Mouse (Mus musculus) hindbrain, embryonic 15.5 days (tissue): ENCODE results near the gene Sdhaf3. TPM values are rescaled to one million over a fixed set of nuclear protein-coding genes. Genes with fewer than 3 reads are reported as not detected.

Experiments used
- ATAC-seq: fragments of 200-750 bp; cut with Nextera tagmentation; 2 replicates; pipeline ENCODE4 v1.8.0; 2017; ENCODE audit warnings: low read depth, moderate number of reproducible peaks, moderate TSS enrichment; ENCODE audit not compliant: low FRiP score
- H3K27ac ChIP-seq: fragments of 300-500 bp; sonication (generic); replicated peaks from 2 replicates; pipeline ENCODE4 v1.5.1; 2015; ENCODE audit warnings: mild to moderate bottlenecking, inconsistent platforms
- H3K27me3 ChIP-seq: fragments of 300-500 bp; sonication (generic); 2 replicates; pipeline ENCODE4 v1.6.1; 2015; ENCODE audit warnings: control low read depth, inconsistent platforms
- H3K36me3 ChIP-seq: fragments of 300-500 bp; sonication (generic); 2 replicates; pipeline ENCODE4 v1.6.1; 2015; ENCODE audit warnings: control low read depth, inconsistent platforms
- H3K4me1 ChIP-seq: fragments of 300-500 bp; sonication (generic); replicated peaks from 2 replicates; pipeline ENCODE4 v1.6.1; 2015; ENCODE audit warnings: control low read depth, inconsistent platforms
- H3K4me2 ChIP-seq: fragments of 300-500 bp; sonication (generic); 2 replicates; pipeline ENCODE4 v1.6.1; 2015; ENCODE audit warnings: moderate library complexity, mild to moderate bottlenecking, inconsistent platforms
- H3K4me3 ChIP-seq: fragments of 300-500 bp; sonication (generic); 2 replicates; pipeline ENCODE4 v1.5.1; 2015; ENCODE audit warnings: mild to moderate bottlenecking, inconsistent platforms
- H3K9ac ChIP-seq: fragments of 300-500 bp; sonication (generic); 2 replicates; pipeline ENCODE4 v1.6.1; 2015; ENCODE audit warnings: inconsistent platforms
- H3K9me3 ChIP-seq: fragments of 300-500 bp; sonication (generic); 2 replicates; pipeline ENCODE4 v1.6.1; 2016; ENCODE audit warnings: control low read depth, inconsistent platforms
- WGBS: fragments of 180-500 bp; shearing (Covaris S2); methylation state at CpG from one replicate; pipeline ENCODE4 v1.1.7; 2015; 5-methylcytosine and 5-hydroxymethylcytosine counted together
- polyA plus RNA-seq: library from polyadenylated mRNA; unstranded; fragments of >200 nt; fragmentation: Nextera tagmentation; extraction: Ambion mirVana; gene quantifications from 2 replicates; pipeline ENCODE4 v1.2.1, GENCODE M21; 2015

Gene Sdhaf3
- 6.7 and 6.8 TPM in 2 replicates for polyA plus RNA-seq

GRCm38 (mm10) chr6:6955764-6956561 lies at the start of gene Sdhaf3:
Gene Sdhaf3 (plus strand): TSS chr6:6956004.
- Histone ChIP-seq H3K36me3 (no peaks in the 10 kb centered on the region), H3K27me3 (peaks cover 4% of the 10 kb centered on the region; the same call in 1 of the 2 replicates), H3K9ac (peak within 1 kb of the TSS; percentile 71), H3K4me3 (peak within 1 kb of the TSS; percentile 74), H3K4me2 (peak within 1 kb of the TSS; percentile 64), H3K27ac (peak within 1 kb of the TSS; percentile 79), H3K9me3 (no peaks in the 10 kb centered on the region), H3K4me1 (peaks cover 11% of the 10 kb centered on the region)
- under 1% methylated on average over 50 of the region's 52 CpGs for WGBS
- peak; percentile 99 for ATAC-seq

- Histone ChIP-seq H3K27ac (no peak overlapping the region), H3K9ac (no peak overlapping the region), H3K36me3 (no peaks in the 10 kb centered on the region), H3K4me2 (no peak overlapping the region), H3K9me3 (no peaks in the 10 kb centered on the region), H3K27me3 (no peaks in the 10 kb centered on the region), H3K4me1 (no peaks in the 10 kb centered on the region), H3K4me3 (no peak overlapping the region)
- no peak for ATAC-seq
- 74% methylated on average over 8 of the region's 8 CpGs for WGBS
Measured at GRCm38 (mm10) chr6:6909586-6909985, 46.2 kb upstream of the Sdhaf3 start.

- ATAC-seq = no peak
- Histone ChIP-seq H3K4me3 (no peak overlapping the region), H3K27ac (no peak overlapping the region), H3K9ac (no peak overlapping the region), H3K4me1 (no peaks in the 10 kb centered on the region), H3K27me3 (no peaks in the 10 kb centered on the region), H3K4me2 (no peak overlapping the region), H3K9me3 (no peaks in the 10 kb centered on the region), H3K36me3 (no peaks in the 10 kb centered on the region)
- WGBS = 91% methylated on average over 1 of the region's 1 CpGs
Measured at GRCm38 (mm10) chr6:6914304-6914703, 41.5 kb upstream of the Sdhaf3 start.

- H3K27me3 ChIP-seq = no peaks in the 10 kb centered on the region
- no peak overlapping the region for H3K4me2 ChIP-seq
- no peaks in the 10 kb centered on the region for H3K36me3 ChIP-seq
- no peak overlapping the region for H3K27ac ChIP-seq
- 42% methylated on average over 5 of the region's 5 CpGs for WGBS
- H3K4me1 ChIP-seq = no peaks in the 10 kb centered on the region
- no peak overlapping the region for H3K4me3 ChIP-seq
- H3K9ac ChIP-seq = no peak overlapping the region
- ATAC-seq = peak; percentile 74; the same call in 1 of the 2 replicates
- H3K9me3 ChIP-seq = no peaks in the 10 kb centered on the region
Measured at GRCm38 (mm10) chr6:6914849-6915525, 40.8 kb upstream of the Sdhaf3 start.

- no peak overlapping the region for H3K27ac ChIP-seq
- no peaks in the 10 kb centered on the region for H3K27me3 ChIP-seq
- WGBS = 58% methylated on average over 9 of the region's 9 CpGs
- no peaks in the 10 kb centered on the region for H3K36me3 ChIP-seq
- H3K9ac ChIP-seq = no peak overlapping the region
- H3K4me3 ChIP-seq = no peak overlapping the region
- no peaks in the 10 kb centered on the region for H3K4me1 ChIP-seq
- no peaks in the 10 kb centered on the region for H3K9me3 ChIP-seq
- no peak overlapping the region for H3K4me2 ChIP-seq
- ATAC-seq = no peak
Measured at GRCm38 (mm10) chr6:6915526-6915915, 40.3 kb upstream of the Sdhaf3 start.

- Histone ChIP-seq H3K4me3 (no peak overlapping the region), H3K4me1 (no peaks in the 10 kb centered on the region), H3K27me3 (no peaks in the 10 kb centered on the region), H3K27ac (no peak overlapping the region), H3K36me3 (no peaks in the 10 kb centered on the region), H3K9ac (no peak overlapping the region), H3K4me2 (no peak overlapping the region), H3K9me3 (no peaks in the 10 kb centered on the region)
- WGBS = 92% methylated on average over 4 of the region's 4 CpGs
- no peak for ATAC-seq
Measured at GRCm38 (mm10) chr6:6917334-6917733, 38.5 kb upstream of the Sdhaf3 start.

GRCm38 (mm10) chr6:6925264-6925663 lies 30.5 kb upstream of the Sdhaf3 start:
- no peak overlapping the region for H3K4me2 ChIP-seq
- H3K4me3 ChIP-seq = no peak overlapping the region
- no peaks in the 10 kb centered on the region for H3K27me3 ChIP-seq
- H3K27ac ChIP-seq = no peak overlapping the region
- no peak overlapping the region for H3K9ac ChIP-seq
- WGBS = 61% methylated on average over 1 of the region's 1 CpGs
- no peaks in the 10 kb centered on the region for H3K36me3 ChIP-seq
- H3K9me3 ChIP-seq = no peaks in the 10 kb centered on the region
- H3K4me1 ChIP-seq = no peaks in the 10 kb centered on the region
- ATAC-seq = no peak

GRCm38 (mm10) chr6:6930831-6931230 lies 25.0 kb upstream of the Sdhaf3 start:
- H3K4me2 ChIP-seq = no peak overlapping the region
- H3K27me3 ChIP-seq = no peaks in the 10 kb centered on the region
- no peak overlapping the region for H3K9ac ChIP-seq
- ATAC-seq = no peak
- no peak overlapping the region for H3K27ac ChIP-seq
- H3K4me1 ChIP-seq = no peaks in the 10 kb centered on the region
- 82% methylated on average over 4 of the region's 4 CpGs for WGBS
- H3K36me3 ChIP-seq = no peaks in the 10 kb centered on the region
- no peak overlapping the region for H3K4me3 ChIP-seq
- no peaks in the 10 kb centered on the region for H3K9me3 ChIP-seq

- Histone ChIP-seq H3K4me2 (no peak overlapping the region), H3K9me3 (no peaks in the 10 kb centered on the region), H3K27ac (no peak overlapping the region), H3K36me3 (no peaks in the 10 kb centered on the region), H3K4me3 (no peak overlapping the region), H3K4me1 (no peaks in the 10 kb centered on the region), H3K9ac (no peak overlapping the region), H3K27me3 (no peaks in the 10 kb centered on the region)
- 81% methylated on average over 4 of the region's 4 CpGs for WGBS
- no peak for ATAC-seq
Measured at GRCm38 (mm10) chr6:6931507-6931906, 24.3 kb upstream of the Sdhaf3 start.

GRCm38 (mm10) chr6:6940845-6941244 lies 15.0 kb upstream of the Sdhaf3 start:
- Histone ChIP-seq H3K4me2 (no peak overlapping the region), H3K9me3 (no peaks in the 10 kb centered on the region), H3K9ac (no peak overlapping the region), H3K4me1 (no peaks in the 10 kb centered on the region), H3K27me3 (no peaks in the 10 kb centered on the region), H3K27ac (no peak overlapping the region), H3K4me3 (no peak overlapping the region), H3K36me3 (no peaks in the 10 kb centered on the region)
- 64% methylated on average over 2 of the region's 2 CpGs for WGBS
- no peak for ATAC-seq

- Histone ChIP-seq H3K27ac (no peak overlapping the region), H3K36me3 (no peaks in the 10 kb centered on the region), H3K27me3 (no peaks in the 10 kb centered on the region), H3K4me1 (no peaks in the 10 kb centered on the region), H3K4me3 (no peak overlapping the region), H3K4me2 (no peak overlapping the region), H3K9me3 (no peaks in the 10 kb centered on the region), H3K9ac (no peak overlapping the region)
- ATAC-seq = no peak
- WGBS = 58% methylated on average over 6 of the region's 6 CpGs
Measured at GRCm38 (mm10) chr6:6942813-6943212, 13.0 kb upstream of the Sdhaf3 start.

GRCm38 (mm10) chr6:6947650-6948049 lies 8.2 kb upstream of the Sdhaf3 start:
- Histone ChIP-seq H3K4me1 (no peaks in the 10 kb centered on the region), H3K9me3 (no peaks in the 10 kb centered on the region), H3K27me3 (no peaks in the 10 kb centered on the region; the same call in 1 of the 2 replicates), H3K4me3 (no peak overlapping the region), H3K9ac (no peak overlapping the region), H3K36me3 (no peaks in the 10 kb centered on the region), H3K27ac (no peak overlapping the region), H3K4me2 (no peak overlapping the region)
- ATAC-seq = no peak
- WGBS = 24% methylated on average over 1 of the region's 1 CpGs
